Mouse (Mus musculus) retina, adult 2 months (tissue): ENCODE measurements around the gene Galnt10.

Source experiments
- DNase-seq: peaks from one replicate; pipeline ENCODE4 v3.0.0-alpha.2; 2012; ENCODE audit warnings: low read depth, low spot score

The Galnt10 gene

GRCm38 (mm10) chr11:57643691-57644090 lies 1.6 kb upstream of the Galnt10 start:
- no peak for DNase-seq

- no peak for DNase-seq
These were observed 811 bp upstream of the Galnt10 start for GRCm38 (mm10) chr11:57644245-57645017.

GRCm38 (mm10) chr11:57645847-57646246 lies 605 bp downstream of the Galnt10 start:
- no peak for DNase-seq

- DNase-seq: no peak
These were observed 1.2 kb downstream of the Galnt10 start for GRCm38 (mm10) chr11:57646416-57646815.

GRCm38 (mm10) chr11:57646940-57647339 lies 1.7 kb downstream of the Galnt10 start:
- no peak for DNase-seq

- no peak for DNase-seq
These were observed 2.2 kb downstream of the Galnt10 start for GRCm38 (mm10) chr11:57647446-57647845.

GRCm38 (mm10) chr11:57648196-57648800 lies 3.1 kb downstream of the Galnt10 start:
- DNase-seq: no peak

GRCm38 (mm10) chr11:57649269-57649668 lies 4.0 kb downstream of the Galnt10 start:
- DNase-seq: no peak

GRCm38 (mm10) chr11:57649671-57650070 lies 4.4 kb downstream of the Galnt10 start:
- no peak for DNase-seq

GRCm38 (mm10) chr11:57650867-57651266 lies 5.6 kb downstream of the Galnt10 start:
- DNase-seq: no peak

- no peak for DNase-seq
These were observed 6.1 kb downstream of the Galnt10 start for GRCm38 (mm10) chr11:57651281-57651810.

GRCm38 (mm10) chr11:57652206-57652922 lies 7.1 kb downstream of the Galnt10 start:
- peak; percentile 47 for DNase-seq

- DNase-seq: no peak
These were observed 7.8 kb downstream of the Galnt10 start for GRCm38 (mm10) chr11:57652923-57653660.

- no peak for DNase-seq
These were observed 8.6 kb downstream of the Galnt10 start for GRCm38 (mm10) chr11:57653796-57654195.

GRCm38 (mm10) chr11:57654386-57654785 lies 9.1 kb downstream of the Galnt10 start:
- no peak for DNase-seq

- DNase-seq: no peak
These were observed 9.7 kb downstream of the Galnt10 start for GRCm38 (mm10) chr11:57654977-57655397.

GRCm38 (mm10) chr11:57655669-57656325 lies 10.6 kb downstream of the Galnt10 start:
- DNase-seq: no peak

- no peak for DNase-seq
These were observed 11.5 kb downstream of the Galnt10 start for GRCm38 (mm10) chr11:57656602-57657275.

GRCm38 (mm10) chr11:57657370-57658072 lies 12.3 kb downstream of the Galnt10 start:
- DNase-seq: no peak

- no peak for DNase-seq
These were observed 13.0 kb downstream of the Galnt10 start for GRCm38 (mm10) chr11:57658214-57658613.
